In the genomic region with DNA sequence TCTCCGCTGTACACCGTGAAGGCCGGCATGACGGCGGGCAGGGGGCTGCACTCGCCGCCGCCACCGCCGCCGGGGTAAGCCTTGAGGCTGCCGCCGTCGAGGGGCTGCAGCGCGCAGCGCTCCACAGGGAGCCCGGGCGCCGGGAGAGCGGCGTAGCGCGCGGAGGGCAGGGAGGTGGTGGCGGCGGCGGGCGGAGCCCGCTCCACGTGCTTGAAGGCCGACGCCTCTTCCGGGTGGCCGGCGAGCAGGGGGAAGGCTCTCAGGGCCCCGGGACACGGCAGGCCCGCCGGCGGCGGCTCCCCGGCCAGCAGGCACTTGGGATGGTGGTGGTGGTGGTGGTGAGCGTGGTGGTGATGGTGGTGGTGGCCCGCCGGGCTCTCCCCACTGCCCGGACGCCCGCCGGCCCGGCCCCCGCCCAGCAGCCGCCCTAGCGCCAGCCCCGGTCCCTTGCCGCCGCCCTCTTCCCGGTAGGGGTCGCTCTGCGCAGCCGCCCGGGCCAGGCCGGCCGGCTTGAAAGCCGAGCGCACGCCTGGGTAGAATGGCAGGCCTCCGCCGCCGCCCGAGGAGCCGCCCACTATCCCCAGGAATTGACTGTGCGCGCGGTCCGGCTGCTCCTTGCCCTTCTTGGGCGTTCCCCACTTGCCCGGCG, we compare ENCODE assay signal across 8 mouse cellular contexts. TPM values are rescaled to one million over a fixed set of nuclear protein-coding genes. Genes with fewer than 3 reads are reported as not detected.
DNase-seq lines count a peak whose midpoint lies in the region; ATAC-seq and TF ChIP-seq lines count a peak whose summit lies in the region.

No protein-coding gene starts in this region.

- H3K4me1 ChIP-seq in embryonic facial prominence, embryonic 13.5 days: peaks cover 17% of the 10 kb centered on the region
- H3K4me1 ChIP-seq in intestine, embryonic 14.5 days (replicated peaks; ENCODE audit: control insufficient read depth, insufficient read depth, low read length): peaks cover 6% of the 10 kb centered on the region; the same call in 1 of the 2 replicates

- WGBS in embryonic facial prominence, embryonic 13.5 days: under 1% methylated on average over 64 of the region's 79 CpGs
- WGBS in intestine, embryonic 14.5 days: 1% methylated on average over 38 of the region's 79 CpGs

- intact Hi-C loops in gastrocnemius, adult 2 months (cut with DNase I): no loop called here

- no peaks in the 10 kb centered on the region for H3K9me3 ChIP-seq in embryonic facial prominence, embryonic 13.5 days
- no peaks in the 10 kb centered on the region for H3K9me3 ChIP-seq in intestine, embryonic 14.5 days (ENCODE audit: control insufficient read depth, low read length)

- H3K36me3 ChIP-seq in embryonic facial prominence, embryonic 13.5 days: no peaks in the 10 kb centered on the region
- no peaks in the 10 kb centered on the region for H3K36me3 ChIP-seq in intestine, embryonic 14.5 days (ENCODE audit: control insufficient read depth, insufficient read depth, low read length)

- H3K4me2 ChIP-seq in embryonic facial prominence, embryonic 13.5 days: peak overlapping the region; percentile 63
- peak overlapping the region; percentile 54 for H3K4me2 ChIP-seq in intestine, embryonic 14.5 days (ENCODE audit: low read length)

- TF ChIP-seq CTCF in gastrocnemius, adult 2 months (IDR thresholded peaks at IDR 0.05): no peak; the same call in 1 of the 2 replicates

- peaks cover 99% of the 10 kb centered on the region for H3K27me3 ChIP-seq in embryonic facial prominence, embryonic 13.5 days
- H3K27me3 ChIP-seq in intestine, embryonic 14.5 days (replicated peaks; ENCODE audit: control insufficient read depth, insufficient read depth, low read length): peaks cover 100% of the 10 kb centered on the region

- H3K27ac ChIP-seq in gastrocnemius, adult 2 months: no peak overlapping the region
- no peak overlapping the region for H3K27ac ChIP-seq in embryonic facial prominence, embryonic 13.5 days
- H3K27ac ChIP-seq in intestine, embryonic 14.5 days (ENCODE audit: low read depth): no peak overlapping the region

- ATAC-seq in embryonic facial prominence, embryonic 13.5 days (ENCODE audit: insufficient number of reproducible peaks, insufficient read depth, low FRiP score, low TSS enrichment, low read depth): peak; percentile 66
- peak; percentile 86 for ATAC-seq in intestine, embryonic 14.5 days (replicated peaks; ENCODE audit: low FRiP score, low TSS enrichment, low read depth)
- peak; percentile 58 for ATAC-seq in megakaryocyte-erythroid progenitor cell, adult 5-6 weeks (replicated peaks; ENCODE audit: low FRiP score, low TSS enrichment, poor library complexity, severe bottlenecking)

- peak overlapping the region; percentile 60 for H3K4me3 ChIP-seq in gastrocnemius, adult 2 months
- H3K4me3 ChIP-seq in embryonic facial prominence, embryonic 13.5 days: peak overlapping the region; percentile 43
- H3K4me3 ChIP-seq in intestine, embryonic 14.5 days (ENCODE audit: low read depth, low read length): peak overlapping the region; percentile 36

- H3K9ac ChIP-seq in embryonic facial prominence, embryonic 13.5 days: 0 out of 2 replicates have a peak overlapping the region, but pooled peaks have one; percentile 21
- 0 out of 2 replicates have a peak overlapping the region, but pooled peaks have one; percentile 20 for H3K9ac ChIP-seq in intestine, embryonic 14.5 days (ENCODE audit: low read length)

- DNase-seq in gastrocnemius, adult 2 months: peak; percentile 24
- no peak for DNase-seq in gastrocnemius, postnatal 25 days
- DNase-seq in CD4-positive helper T cell, adult 2 months (ENCODE audit: low read depth, low spot score): peak; percentile 17
- DNase-seq in intestine, embryonic 14.5 days (ENCODE audit: low spot score): peak; percentile 71
- DNase-seq in thymus, postnatal 4 days: peak; percentile 58
- DNase-seq in cerebellum, adult 9-11 months: no peak

RNA-seq across cellular contexts. Expression of a gene that starts 6.7 kb away (rescaled TPM):
- total RNA-seq in gastrocnemius, adult 2 months (2021): not detected
- total RNA-seq in gastrocnemius, postnatal 25 days (2021): not detected
- not detected in 2 replicates for polyA plus RNA-seq in embryonic facial prominence, embryonic 13.5 days (2015; fragmentation: Nextera tagmentation; extraction: Ambion mirVana)
- polyA plus RNA-seq in intestine, embryonic 14.5 days (2014; fragmentation: Nextera tagmentation; extraction: Ambion mirVana): not detected in 2 replicates
- not detected in 2 replicates for total RNA-seq in megakaryocyte-erythroid progenitor cell, adult 5-6 weeks (2014; fragmentation: Nextera tagmentation)
- not detected in 2 replicates for total RNA-seq in megakaryocyte-erythroid progenitor cell, adult 5-6 weeks (2017)

RNA-seq across cellular contexts. Expression of a gene that starts 48.4 kb away (rescaled TPM):
- 10 to 100 TPM; 10.1 to 11.8 TPM for total RNA-seq in gastrocnemius, adult 2 months (2021)
- 10 to 100 TPM in 1 of 2 experiments, 1 to 10 TPM in 1; 9.8 to 11.2 TPM for total RNA-seq in gastrocnemius, postnatal 25 days (2021)
- polyA plus RNA-seq in embryonic facial prominence, embryonic 13.5 days (2015; fragmentation: Nextera tagmentation; extraction: Ambion mirVana): 42.9 and 45.0 TPM in 2 replicates
- polyA plus RNA-seq in intestine, embryonic 14.5 days (2014; fragmentation: Nextera tagmentation; extraction: Ambion mirVana): 36.9 and 40.6 TPM in 2 replicates
- total RNA-seq in megakaryocyte-erythroid progenitor cell, adult 5-6 weeks (2014; fragmentation: Nextera tagmentation): 27.5 and 28.5 TPM in 2 replicates
- total RNA-seq in megakaryocyte-erythroid progenitor cell, adult 5-6 weeks (2017): 38.9 and 41.7 TPM in 2 replicates

Comparison
In these comparisons a context has a peak if more than half of its experiments do, and no peak if none do; other contexts are left out.
1. DNase-seq: peak in gastrocnemius, adult 2 months (single experiment), CD4-positive helper T cell, adult 2 months (single experiment), intestine, embryonic 14.5 days (single experiment) and thymus, postnatal 4 days (single experiment); none in gastrocnemius, postnatal 25 days (single experiment) and cerebellum, adult 9-11 months (single experiment).
2. Peak in every context shown above with its lines, with median percentiles within 50 percentile points of each other: H3K4me3 ChIP-seq and ATAC-seq.